Mouse (Mus musculus) liver, adult 2 months (tissue): ENCODE measurements around the gene Ralgps1.

ENCODE experiments used
- CTCF ChIP-seq: fragments of 200-500 bp; IDR thresholded peaks from 2 replicates; pipeline ENCODE4 v1.5.1; 2011; ENCODE audit warnings: low read depth, low read length, control low read depth
- POLR2A ChIP-seq: fragments of 200-500 bp; IDR thresholded peaks from 2 replicates; pipeline ENCODE4 v1.6.1; 2011; ENCODE audit warnings: low read length, control low read depth; ENCODE audit not compliant: insufficient read depth; ENCODE audit errors: extremely low read depth

DNA sequence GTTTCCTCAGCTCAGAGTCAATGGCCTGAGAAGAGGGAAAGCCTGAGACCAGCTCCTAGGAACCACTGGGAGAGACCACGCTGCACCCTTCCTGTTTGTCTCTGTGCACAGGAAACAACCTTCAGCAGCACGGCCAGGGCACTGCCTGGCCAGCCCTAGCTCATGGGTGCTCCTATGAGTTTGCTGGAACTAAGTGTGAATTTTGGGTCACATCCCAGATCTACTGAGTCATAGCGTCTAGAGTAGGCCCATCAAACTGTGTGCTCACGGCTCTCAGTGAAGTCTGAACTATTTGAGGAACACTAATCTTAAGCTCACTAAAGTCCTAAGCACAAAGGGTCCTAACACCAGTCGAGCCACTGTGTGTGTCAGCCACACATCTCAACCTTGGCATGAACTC, 166.3 kb downstream of the Ralgps1 start:
- TF ChIP-seq POLR2A = no peak
- no peak for TF ChIP-seq CTCF
